Mouse (Mus musculus): ENCODE results near the gene Olfm2. TPM values are rescaled to one million over a fixed set of nuclear protein-coding genes. Genes with fewer than 3 reads are reported as not detected.

The Olfm2 gene
- polyA plus RNA-seq, 1 experiment, result 2.2 TPM

GRCm38 (mm10) chr9:20682389-20682722 lies 63.8 kb downstream of the Olfm2 start:
- Histone ChIP-seq H3K4me1 (ENCODE audit: control insufficient read depth, insufficient read depth, insufficient read length, low read length) (no peaks in the 10 kb centered on the region), H3K27ac (ENCODE audit: insufficient read depth, low read depth, low read length) (no peak overlapping the region), H3K27me3 (ENCODE audit: control insufficient read depth, insufficient read depth, low read length) (no peaks in the 10 kb centered on the region), H3K4me3 (ENCODE audit: low read depth, low read length) (no peak overlapping the region), H3K36me3 (ENCODE audit: control insufficient read depth, insufficient read depth, low read length) (no peaks in the 10 kb centered on the region)
- 67% methylated on average over 2 of the region's 2 CpGs for WGBS
- TF ChIP-seq CTCF (IDR thresholded peaks at IDR 0.05; ENCODE audit: extremely low read depth, insufficient read length, insufficient replicate concordance, low read depth, low read length), result no peak
- no peak for TF ChIP-seq POLR2A (IDR thresholded peaks at IDR 0.05; ENCODE audit: low read depth, low read length)

GRCm38 (mm10) chr9:20681546-20682388 lies 64.4 kb downstream of the Olfm2 start:
- Histone ChIP-seq H3K4me3 (ENCODE audit: low read depth, low read length) (no peak overlapping the region), H3K27me3 (ENCODE audit: control insufficient read depth, insufficient read depth, low read length) (no peaks in the 10 kb centered on the region), H3K27ac (ENCODE audit: insufficient read depth, low read depth, low read length) (no peak overlapping the region), H3K4me1 (ENCODE audit: control insufficient read depth, insufficient read depth, insufficient read length, low read length) (no peaks in the 10 kb centered on the region), H3K36me3 (ENCODE audit: control insufficient read depth, insufficient read depth, low read length) (no peaks in the 10 kb centered on the region)
- TF ChIP-seq POLR2A (IDR thresholded peaks at IDR 0.05; ENCODE audit: low read depth, low read length), result no peak
- no peak for TF ChIP-seq CTCF (IDR thresholded peaks at IDR 0.05; ENCODE audit: extremely low read depth, insufficient read length, insufficient replicate concordance, low read depth, low read length)
- WGBS, result 49% methylated on average over 7 of the region's 7 CpGs

- 81% methylated on average over 9 of the region's 9 CpGs for WGBS
- no peaks in the 10 kb centered on the region for H3K27me3 ChIP-seq (ENCODE audit: control insufficient read depth, insufficient read depth, low read length)
- H3K4me3 ChIP-seq (ENCODE audit: low read depth, low read length), result no peak overlapping the region
- no peak overlapping the region for H3K27ac ChIP-seq (ENCODE audit: insufficient read depth, low read depth, low read length)
- no peaks in the 10 kb centered on the region for H3K36me3 ChIP-seq (ENCODE audit: control insufficient read depth, insufficient read depth, low read length)
- TF ChIP-seq POLR2A (IDR thresholded peaks at IDR 0.05; ENCODE audit: low read depth, low read length) (no peak), CTCF (IDR thresholded peaks at IDR 0.05; ENCODE audit: extremely low read depth, insufficient read length, insufficient replicate concordance, low read depth, low read length) (no peak)
- H3K4me1 ChIP-seq (ENCODE audit: control insufficient read depth, insufficient read depth, insufficient read length, low read length), result no peaks in the 10 kb centered on the region
These were observed 65.7 kb downstream of the Olfm2 start for GRCm38 (mm10) chr9:20680378-20680958.

- H3K27ac ChIP-seq (ENCODE audit: insufficient read depth, low read depth, low read length), result no peak overlapping the region
- no peak overlapping the region for H3K4me3 ChIP-seq (ENCODE audit: low read depth, low read length)
- TF ChIP-seq POLR2A (IDR thresholded peaks at IDR 0.05; ENCODE audit: low read depth, low read length) (no peak), CTCF (IDR thresholded peaks at IDR 0.05; ENCODE audit: extremely low read depth, insufficient read length, insufficient replicate concordance, low read depth, low read length) (no peak)
- WGBS, result 89% methylated on average over 12 of the region's 12 CpGs
- H3K27me3 ChIP-seq (ENCODE audit: control insufficient read depth, insufficient read depth, low read length), result no peaks in the 10 kb centered on the region
- H3K36me3 ChIP-seq (ENCODE audit: control insufficient read depth, insufficient read depth, low read length), result no peaks in the 10 kb centered on the region
- no peaks in the 10 kb centered on the region for H3K4me1 ChIP-seq (ENCODE audit: control insufficient read depth, insufficient read depth, insufficient read length, low read length)
These were observed 68.3 kb downstream of the Olfm2 start for GRCm38 (mm10) chr9:20677892-20678291.

- Histone ChIP-seq H3K36me3 (ENCODE audit: control insufficient read depth, insufficient read depth, low read length) (no peaks in the 10 kb centered on the region), H3K27me3 (ENCODE audit: control insufficient read depth, insufficient read depth, low read length) (no peaks in the 10 kb centered on the region), H3K4me1 (ENCODE audit: control insufficient read depth, insufficient read depth, insufficient read length, low read length) (peaks cover 2% of the 10 kb centered on the region), H3K4me3 (ENCODE audit: low read depth, low read length) (no peak overlapping the region), H3K27ac (ENCODE audit: insufficient read depth, low read depth, low read length) (no peak overlapping the region)
- 35% methylated on average over 16 of the region's 16 CpGs for WGBS
- TF ChIP-seq CTCF (IDR thresholded peaks at IDR 0.05; ENCODE audit: extremely low read depth, insufficient read length, insufficient replicate concordance, low read depth, low read length) (no peak), POLR2A (IDR thresholded peaks at IDR 0.05; ENCODE audit: low read depth, low read length) (no peak)
These were observed 74.1 kb downstream of the Olfm2 start for GRCm38 (mm10) chr9:20672047-20672446.

- WGBS, result 87% methylated on average over 22 of the region's 22 CpGs
- Histone ChIP-seq H3K27me3 (ENCODE audit: control insufficient read depth, insufficient read depth, low read length) (no peaks in the 10 kb centered on the region), H3K36me3 (ENCODE audit: control insufficient read depth, insufficient read depth, low read length) (peaks cover 13% of the 10 kb centered on the region), H3K4me3 (ENCODE audit: low read depth, low read length) (no peak overlapping the region), H3K27ac (ENCODE audit: insufficient read depth, low read depth, low read length) (no peak overlapping the region), H3K4me1 (ENCODE audit: control insufficient read depth, insufficient read depth, insufficient read length, low read length) (peaks cover 2% of the 10 kb centered on the region)
- no peak for TF ChIP-seq POLR2A (IDR thresholded peaks at IDR 0.05; ENCODE audit: low read depth, low read length)
- no peak for TF ChIP-seq CTCF (IDR thresholded peaks at IDR 0.05; ENCODE audit: extremely low read depth, insufficient read length, insufficient replicate concordance, low read depth, low read length)
These were observed 78.1 kb downstream of the Olfm2 start for GRCm38 (mm10) chr9:20668065-20668464.

- H3K27ac ChIP-seq (ENCODE audit: insufficient read depth, low read depth, low read length), result no peak overlapping the region
- no peaks in the 10 kb centered on the region; the same call in 1 of the 2 replicates for H3K4me1 ChIP-seq (ENCODE audit: control insufficient read depth, insufficient read depth, insufficient read length, low read length)
- 14% methylated on average over 7 of the region's 7 CpGs for WGBS
- H3K4me3 ChIP-seq (ENCODE audit: low read depth, low read length), result no peak overlapping the region
- no peaks in the 10 kb centered on the region for H3K27me3 ChIP-seq (ENCODE audit: control insufficient read depth, insufficient read depth, low read length)
- TF ChIP-seq POLR2A (IDR thresholded peaks at IDR 0.05; ENCODE audit: low read depth, low read length), result no peak
- TF ChIP-seq CTCF (IDR thresholded peaks at IDR 0.05; ENCODE audit: extremely low read depth, insufficient read length, insufficient replicate concordance, low read depth, low read length), result no peak
- peaks cover 23% of the 10 kb centered on the region for H3K36me3 ChIP-seq (ENCODE audit: control insufficient read depth, insufficient read depth, low read length)
These were observed 79.6 kb downstream of the Olfm2 start for GRCm38 (mm10) chr9:20666510-20667034.
